Mouse (Mus musculus): ENCODE data around the gene Mdga1. TPM values are rescaled to one million over a fixed set of nuclear protein-coding genes. Genes with fewer than 3 reads are reported as not detected.
A peak's percentile ranks its signal among the peaks of the same experiment; 100 is the strongest.
"Not testable (repeated sequence)": the region's sequence is repeated elsewhere in the genome, so short reads cannot be mapped to it uniquely, and the experiment has no call there.

Gene Mdga1
- total and polyA plus RNA-seq, 3 experiments, result 1.0 to 1.5 (median 1.3) TPM

- DNase-seq, result no peak
These were observed 170.3 kb downstream of the Mdga1 start for GRCm38 (mm10) chr17:29799398-29800095.

GRCm38 (mm10) chr17:29798151-29798550 lies 171.7 kb downstream of the Mdga1 start:
- no peak for DNase-seq

- DNase-seq, result no peak
These were observed 173.1 kb downstream of the Mdga1 start for GRCm38 (mm10) chr17:29796787-29797186.

- peak; percentile 70 for DNase-seq
These were observed 173.8 kb downstream of the Mdga1 start for GRCm38 (mm10) chr17:29796086-29796485.

GRCm38 (mm10) chr17:29795050-29795770 lies 174.7 kb downstream of the Mdga1 start:
- DNase-seq, result no peak

GRCm38 (mm10) chr17:29791531-29792050 lies 178.3 kb downstream of the Mdga1 start:
- no peak for DNase-seq

GRCm38 (mm10) chr17:29790231-29790740 lies 179.6 kb downstream of the Mdga1 start:
- DNase-seq, result no peak

- no peak for DNase-seq
These were observed 180.2 kb downstream of the Mdga1 start for GRCm38 (mm10) chr17:29789715-29790114.

GRCm38 (mm10) chr17:29788573-29788972 lies 181.3 kb downstream of the Mdga1 start:
- DNase-seq, result no peak

GRCm38 (mm10) chr17:29784820-29785219 lies 185.1 kb downstream of the Mdga1 start:
- DNase-seq, result no peak

GRCm38 (mm10) chr17:29781472-29781871 lies 188.4 kb downstream of the Mdga1 start:
- not testable (repeated sequence) for DNase-seq

- no peak for DNase-seq
These were observed 191.9 kb downstream of the Mdga1 start for GRCm38 (mm10) chr17:29778021-29778420.

Other genes with a start within 250 kb of the Mdga1 start
- gene Zfand3, start 34.6 kb upstream of the Mdga1 start, total RNA-seq (2021), result 100 to 1,000 TPM; 164 to 210 TPM
- 60.9 and 67.0 TPM in 2 replicates for gene Zfand3, start 34.6 kb upstream of the Mdga1 start, polyA plus RNA-seq (2012; rRNA removed)

Measured in adrenal gland, adult 2 months (tissue).